Mouse (Mus musculus): ENCODE measurements around the gene B4galt4.

GRCm38 (mm10) chr16:38798957-38799450 is 56.9 kb downstream of the B4galt4 start:
- TF ChIP-seq CTCF (IDR thresholded peaks at IDR 0.05; ENCODE audit: insufficient read depth, low read depth, low read length), result no peak
- TF ChIP-seq POLR2A (IDR thresholded peaks at IDR 0.05; ENCODE audit: insufficient read depth, low read depth, low read length), result no peak

Measured in olfactory bulb, adult 2 months (tissue).